In the genomic region with DNA sequence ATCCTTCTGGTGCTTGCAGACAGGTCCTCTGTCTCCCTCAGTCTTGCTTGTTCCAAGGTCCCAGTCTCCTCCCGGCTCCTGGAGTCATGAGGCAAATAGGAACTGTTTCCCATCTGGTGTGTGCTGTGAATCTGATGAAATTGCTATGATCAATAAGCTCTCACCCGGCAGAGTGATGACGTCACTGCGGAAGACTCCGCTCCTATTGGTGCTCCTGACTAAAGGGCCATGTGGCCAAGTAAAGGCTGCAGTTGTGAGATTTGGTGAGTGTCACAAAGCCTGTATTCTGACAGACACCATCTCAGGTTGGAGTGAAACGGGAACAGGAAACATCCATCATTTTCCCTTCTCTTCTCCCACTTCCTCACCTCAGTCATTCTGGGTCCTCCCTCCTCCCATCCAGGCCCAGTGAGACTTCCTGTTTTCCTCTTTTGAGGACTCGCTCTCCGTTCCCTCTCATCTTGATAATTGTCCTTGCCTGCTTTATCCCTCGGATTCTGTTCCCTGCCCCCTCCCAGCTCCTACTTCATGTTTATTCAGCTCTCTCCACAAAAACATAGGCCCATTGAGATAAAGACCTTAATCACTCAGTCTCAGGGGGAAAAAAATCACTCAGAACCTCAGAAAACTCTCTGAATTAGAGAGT, we compare ENCODE assay signal across 12 mouse cellular contexts.
DNase-seq lines count a peak whose midpoint lies in the region; ATAC-seq lines count a peak whose summit lies in the region.
"Had no signal": no experiment of that assay in that cellular context is flagged by ENCODE, and none has a peak within 500 bp of the region (broad histone marks: within the 10 kb centered on the region; RNA-seq: fewer than 3 reads in every experiment).

No protein-coding gene starts in this region.

- DNase-seq in hindbrain, embryonic 11.5 days (ENCODE audit: low spot score): peak; percentile 26
- peak; percentile 39 for DNase-seq in ZHBTc4 (ENCODE audit: low read depth, low spot score)
- peak; percentile 58 for DNase-seq in embryonic facial prominence, embryonic 10.5 days (ENCODE audit: low spot score)
- DNase-seq in kidney, adult 18-20 months: no peak
- no peak for DNase-seq in layer of hippocampus, postnatal 14 days (ENCODE audit: low spot score in 2 of 2)
- DNase-seq: cerebellum, adult 9-11 months; right cerebral cortex, adult 18-20 months had no signal

- H3K27ac ChIP-seq in hindbrain, embryonic 11.5 days (ENCODE audit: low read depth, low read length): no peak overlapping the region
- no peak overlapping the region for H3K27ac ChIP-seq in hindbrain, embryonic 12.5 days
- H3K27ac ChIP-seq in embryonic facial prominence, embryonic 10.5 days (replicated peaks): peak overlapping the region; percentile 71
- 0 out of 2 replicates have a peak overlapping the region, but pooled peaks have one; percentile 26 for H3K27ac ChIP-seq in heart, embryonic 15.5 days
- H3K27ac ChIP-seq: midbrain, embryonic 12.5 days had no signal

- no peak overlapping the region for H3K4me2 ChIP-seq in hindbrain, embryonic 11.5 days (replicated peaks; ENCODE audit: low read depth, low read length)
- H3K4me2 ChIP-seq in hindbrain, embryonic 12.5 days (replicated peaks): no peak overlapping the region
- H3K4me2 ChIP-seq in heart, embryonic 15.5 days: no peak overlapping the region
- H3K4me2 ChIP-seq: midbrain, embryonic 12.5 days had no signal

- ATAC-seq in hindbrain, embryonic 11.5 days (ENCODE audit: low FRiP score): no peak
- no peak for ATAC-seq in hindbrain, embryonic 12.5 days (ENCODE audit: low FRiP score)
- no peak for ATAC-seq in heart, embryonic 15.5 days (replicated peaks; ENCODE audit: insufficient number of reproducible peaks, insufficient read depth, low FRiP score, low read depth)
- no peak for ATAC-seq in megakaryocyte-erythroid progenitor cell, adult 5-6 weeks (replicated peaks; ENCODE audit: low FRiP score, low TSS enrichment, poor library complexity, severe bottlenecking)
- ATAC-seq: intestine, embryonic 16.5 days had no signal

- H3K4me1 ChIP-seq in hindbrain, embryonic 11.5 days (replicated peaks; ENCODE audit: control insufficient read depth, insufficient read depth, low read length): 0 out of 2 replicates have a peak, but pooled peaks cover 3% of the 10 kb centered on the region
- H3K4me1 ChIP-seq in hindbrain, embryonic 12.5 days: peaks cover 16% of the 10 kb centered on the region
- H3K4me1 ChIP-seq in embryonic facial prominence, embryonic 10.5 days: peaks cover 57% of the 10 kb centered on the region
- H3K4me1 ChIP-seq in heart, embryonic 15.5 days (replicated peaks): peaks cover 30% of the 10 kb centered on the region

- H3K9me3 ChIP-seq in hindbrain, embryonic 11.5 days (ENCODE audit: control insufficient read depth, low read length): no peaks in the 10 kb centered on the region
- no peaks in the 10 kb centered on the region for H3K9me3 ChIP-seq in hindbrain, embryonic 12.5 days (replicated peaks)
- H3K9me3 ChIP-seq in embryonic facial prominence, embryonic 10.5 days: no peaks in the 10 kb centered on the region
- H3K9me3 ChIP-seq in heart, embryonic 15.5 days (replicated peaks): no peaks in the 10 kb centered on the region
- H3K9me3 ChIP-seq: midbrain, embryonic 12.5 days had no signal

- H3K27me3 ChIP-seq in hindbrain, embryonic 11.5 days (ENCODE audit: control insufficient read depth, insufficient read depth, low read length): no peaks in the 10 kb centered on the region
- no peaks in the 10 kb centered on the region for H3K27me3 ChIP-seq in hindbrain, embryonic 12.5 days
- no peaks in the 10 kb centered on the region for H3K27me3 ChIP-seq in embryonic facial prominence, embryonic 10.5 days (replicated peaks; ENCODE audit: low read depth, poor library complexity, severe bottlenecking)
- H3K27me3 ChIP-seq in heart, embryonic 15.5 days: no peaks in the 10 kb centered on the region
- H3K27me3 ChIP-seq: midbrain, embryonic 12.5 days had no signal

- WGBS in hindbrain, embryonic 11.5 days: 58% methylated on average over 9 of the region's 9 CpGs
- WGBS in hindbrain, embryonic 12.5 days: 56% methylated on average over 9 of the region's 9 CpGs
- 38% methylated on average over 9 of the region's 9 CpGs for WGBS in embryonic facial prominence, embryonic 10.5 days
- 59% methylated on average over 9 of the region's 9 CpGs for WGBS in heart, embryonic 15.5 days

- no peak overlapping the region for H3K9ac ChIP-seq in hindbrain, embryonic 11.5 days (ENCODE audit: low read depth, low read length)
- no peak overlapping the region for H3K9ac ChIP-seq in hindbrain, embryonic 12.5 days
- no peak overlapping the region for H3K9ac ChIP-seq in heart, embryonic 15.5 days
- H3K9ac ChIP-seq: midbrain, embryonic 12.5 days had no signal

- no peak overlapping the region for H3K4me3 ChIP-seq in hindbrain, embryonic 11.5 days (ENCODE audit: low read depth, low read length)
- H3K4me3 ChIP-seq in hindbrain, embryonic 12.5 days: no peak overlapping the region
- no peak overlapping the region for H3K4me3 ChIP-seq in embryonic facial prominence, embryonic 10.5 days
- H3K4me3 ChIP-seq in heart, embryonic 15.5 days: no peak overlapping the region
- H3K4me3 ChIP-seq: midbrain, embryonic 12.5 days had no signal

- no peaks in the 10 kb centered on the region for H3K36me3 ChIP-seq in hindbrain, embryonic 11.5 days (ENCODE audit: control insufficient read depth, insufficient read depth, low read length)
- H3K36me3 ChIP-seq in hindbrain, embryonic 12.5 days: no peaks in the 10 kb centered on the region
- no peaks in the 10 kb centered on the region for H3K36me3 ChIP-seq in embryonic facial prominence, embryonic 10.5 days (replicated peaks)
- H3K36me3 ChIP-seq in heart, embryonic 15.5 days: no peaks in the 10 kb centered on the region
- H3K36me3 ChIP-seq: midbrain, embryonic 12.5 days had no signal

Comparison
In these comparisons a context has a peak if more than half of its experiments do, and no peak if none do; other contexts are left out.
1. DNase-seq: peak in hindbrain, embryonic 11.5 days (single experiment), ZHBTc4 (single experiment) and embryonic facial prominence, embryonic 10.5 days (single experiment); none in kidney, adult 18-20 months (single experiment) and layer of hippocampus, postnatal 14 days (0 of 2).
2. H3K27ac ChIP-seq: peak in embryonic facial prominence, embryonic 10.5 days (single experiment) and heart, embryonic 15.5 days (single experiment); none in hindbrain, embryonic 11.5 days (single experiment) and hindbrain, embryonic 12.5 days (single experiment).